Mouse (Mus musculus) E14TG2a.4 (cell line): Measurements from ENCODE around the gene P4htm.
"Not testable (repeated sequence)": the region's sequence is repeated elsewhere in the genome, so short reads cannot be mapped to it uniquely, and the experiment has no call there.

ENCODE experiments used
- H3K27me3 ChIP-seq: 2 replicates; pipeline ENCODE4 v1.6.1; 2014; ENCODE audit warnings: low read length, control low read depth; ENCODE audit not compliant: insufficient read depth
- H3K36me3 ChIP-seq: 2 replicates; pipeline ENCODE4 v1.6.1; 2014; ENCODE audit warnings: low read length, control low read depth; ENCODE audit not compliant: insufficient read depth
- H3K4me1 ChIP-seq: replicated peaks from 2 replicates; pipeline ENCODE4 v1.6.1; 2014; ENCODE audit warnings: low read depth, low read length, control low read depth
- H3K4me3 ChIP-seq: replicated peaks from 2 replicates; pipeline ENCODE4 v1.5.1; 2014; ENCODE audit warnings: mild to moderate bottlenecking, low read length
- H3K9me3 ChIP-seq: 2 replicates; pipeline ENCODE4 v1.6.1; 2014; ENCODE audit warnings: low read length, control low read depth
- CTCF ChIP-seq: conservative IDR thresholded peaks from 2 replicates; pipeline ENCODE4 v1.5.1; 2014; ENCODE audit warnings: low read length
- NANOG ChIP-seq: IDR thresholded peaks from 2 replicates; pipeline ENCODE4 v1.6.1; 2014; ENCODE audit warnings: borderline replicate concordance, low read length, mixed read lengths
- POU5F1 ChIP-seq: IDR thresholded peaks from 2 replicates; pipeline ENCODE4 v1.6.1; 2014; ENCODE audit warnings: low read length, borderline replicate concordance

Gene P4htm

GRCm38 (mm10) chr9:108617301-108617700, 19.8 kb upstream of the P4htm start:
- Histone ChIP-seq H3K9me3 (no peaks in the 10 kb centered on the region), H3K36me3 (peaks cover 94% of the 10 kb centered on the region), H3K27me3 (no peaks in the 10 kb centered on the region), H3K4me3 (no peak overlapping the region), H3K4me1 (peaks cover 27% of the 10 kb centered on the region; the same call in 1 of the 2 replicates)
- TF ChIP-seq POU5F1, result no peak
- no peak for TF ChIP-seq CTCF
- no peak for TF ChIP-seq NANOG

- no peak overlapping the region for H3K4me3 ChIP-seq
- peaks cover 17% of the 10 kb centered on the region; the same call in 1 of the 2 replicates for H3K4me1 ChIP-seq
- H3K27me3 ChIP-seq, result no peaks in the 10 kb centered on the region
- H3K36me3 ChIP-seq, result peaks cover 100% of the 10 kb centered on the region
- TF ChIP-seq NANOG, result no peak
- TF ChIP-seq CTCF, result no peak
- TF ChIP-seq POU5F1, result no peak
- H3K9me3 ChIP-seq, result no peaks in the 10 kb centered on the region
These were observed 14.0 kb upstream of the P4htm start for GRCm38 (mm10) chr9:108611488-108611887.

- H3K27me3 ChIP-seq, result no peaks in the 10 kb centered on the region
- peaks cover 29% of the 10 kb centered on the region for H3K4me1 ChIP-seq
- H3K4me3 ChIP-seq, result no peak overlapping the region
- no peaks in the 10 kb centered on the region for H3K9me3 ChIP-seq
- H3K36me3 ChIP-seq, result peaks cover 99% of the 10 kb centered on the region
- no peak for TF ChIP-seq POU5F1
- no peak for TF ChIP-seq CTCF
- no peak for TF ChIP-seq NANOG
These were observed 11.4 kb upstream of the P4htm start for GRCm38 (mm10) chr9:108608889-108609288.

- Histone ChIP-seq H3K4me1 (peaks cover 31% of the 10 kb centered on the region), H3K36me3 (peaks cover 99% of the 10 kb centered on the region)
- H3K4me3 ChIP-seq, H3K27me3 ChIP-seq, H3K9me3 ChIP-seq: not testable (repeated sequence)
These were observed 10.5 kb upstream of the P4htm start for GRCm38 (mm10) chr9:108607929-108608328.

- Histone ChIP-seq H3K4me3 (no peak overlapping the region), H3K9me3 (no peaks in the 10 kb centered on the region), H3K4me1 (peaks cover 55% of the 10 kb centered on the region), H3K27me3 (peaks cover 7% of the 10 kb centered on the region), H3K36me3 (peaks cover 58% of the 10 kb centered on the region)
- TF ChIP-seq NANOG (no peak), POU5F1 (no peak)
These were observed 4.5 kb upstream of the P4htm start for GRCm38 (mm10) chr9:108601986-108602385.

GRCm38 (mm10) chr9:108600011-108600410, 2.5 kb upstream of the P4htm start:
- Histone ChIP-seq H3K9me3 (no peaks in the 10 kb centered on the region), H3K4me3 (no peak overlapping the region), H3K27me3 (peaks cover 18% of the 10 kb centered on the region), H3K36me3 (peaks cover 46% of the 10 kb centered on the region), H3K4me1 (peaks cover 53% of the 10 kb centered on the region)
- no peak for TF ChIP-seq CTCF
- no peak for TF ChIP-seq NANOG
- TF ChIP-seq POU5F1, result no peak

GRCm38 (mm10) chr9:108599021-108599566, 1.6 kb upstream of the P4htm start:
- Histone ChIP-seq H3K27me3 (peaks cover 18% of the 10 kb centered on the region), H3K36me3 (peaks cover 43% of the 10 kb centered on the region), H3K9me3 (no peaks in the 10 kb centered on the region), H3K4me3 (no peak overlapping the region), H3K4me1 (peaks cover 44% of the 10 kb centered on the region)
- TF ChIP-seq POU5F1 (no peak), CTCF (no peak), NANOG (no peak)

- Histone ChIP-seq H3K27me3 (peaks cover 18% of the 10 kb centered on the region), H3K36me3 (peaks cover 18% of the 10 kb centered on the region), H3K9me3 (no peaks in the 10 kb centered on the region), H3K4me1 (peaks cover 57% of the 10 kb centered on the region), H3K4me3 (no peak overlapping the region)
- TF ChIP-seq CTCF (no peak), NANOG (no peak), POU5F1 (no peak)
These were observed 3.1 kb downstream of the P4htm start for GRCm38 (mm10) chr9:108594354-108594753.

GRCm38 (mm10) chr9:108591462-108591861, 6.0 kb downstream of the P4htm start:
- no peaks in the 10 kb centered on the region for H3K9me3 ChIP-seq
- H3K27me3 ChIP-seq, result peaks cover 6% of the 10 kb centered on the region
- no peak overlapping the region for H3K4me3 ChIP-seq
- H3K4me1 ChIP-seq, result peaks cover 73% of the 10 kb centered on the region
- no peak for TF ChIP-seq NANOG
- TF ChIP-seq CTCF, result no peak
- TF ChIP-seq POU5F1, result no peak
- peaks cover 21% of the 10 kb centered on the region for H3K36me3 ChIP-seq
